Comparison of ENCODE assay signal across 8 mouse cellular contexts in genomic region chr8:9977573-9978314, GRCm38 (mm10). TPM values are rescaled to one million over a fixed set of nuclear protein-coding genes. Genes with fewer than 3 reads are reported as not detected.
DNase-seq lines count a peak whose midpoint lies in the region; ATAC-seq lines count a peak whose summit lies in the region.

Lig4 (minus strand) TSS chr8:9977686.
Abhd13 (plus strand) TSS chr8:9977707.

- peak; percentile 61 for ATAC-seq in hindbrain, embryonic 15.5 days (ENCODE audit: low FRiP score, low read depth)

- peak within 1 kb of the TSS; percentile 82 for H3K4me3 ChIP-seq in hindbrain, embryonic 15.5 days

- H3K27me3 ChIP-seq in hindbrain, embryonic 15.5 days: no peaks in the 10 kb centered on the region

- peak within 1 kb of the TSS; percentile 82 for H3K27ac ChIP-seq in hindbrain, embryonic 15.5 days (replicated peaks)

- H3K4me2 ChIP-seq in hindbrain, embryonic 15.5 days: peak within 1 kb of the TSS; percentile 62

- WGBS in hindbrain, embryonic 15.5 days: under 1% methylated on average over 65 of the region's 68 CpGs

- peaks cover 48% of the 10 kb centered on the region for H3K4me1 ChIP-seq in hindbrain, embryonic 15.5 days (replicated peaks)

- peak within 1 kb of the TSS; percentile 70 for H3K9ac ChIP-seq in hindbrain, embryonic 15.5 days

- peak; percentile 98 for DNase-seq in T-cell, adult 2 months (ENCODE audit: low spot score)
- peak; percentile 100 for DNase-seq in cerebellum, postnatal 36 days
- peak; percentile 99 for DNase-seq in frontal cortex, postnatal 36 days (ENCODE audit: low spot score in 2 of 2)
- peak; percentile 95 for DNase-seq in left cerebral cortex, adult 11 months (ENCODE audit: low spot score)
- DNase-seq in lung, postnatal 4 days: peak; percentile 98 to 99
- peak; percentile 97 for DNase-seq in retina, postnatal 7 days (ENCODE audit: low read depth, low spot score)
- DNase-seq in urinary bladder, adult 2 months (ENCODE audit: low spot score): peak; percentile 99

- peaks cover 8% of the 10 kb centered on the region for H3K36me3 ChIP-seq in hindbrain, embryonic 15.5 days

- no peaks in the 10 kb centered on the region for H3K9me3 ChIP-seq in hindbrain, embryonic 15.5 days

RNA-seq across cellular contexts. Expression of gene Lig4, which starts in this region (rescaled TPM):
- polyA plus RNA-seq in hindbrain, embryonic 15.5 days (2015; fragmentation: Nextera tagmentation; extraction: Ambion mirVana): 10.0 and 10.6 TPM in 2 replicates
- polyA plus RNA-seq in urinary bladder, adult 2 months (2012; rRNA removed): 4.6 and 4.7 TPM in 2 replicates

RNA-seq across cellular contexts. Expression of gene Abhd13, which starts in this region (rescaled TPM):
- 13.6 and 15.0 TPM in 2 replicates for polyA plus RNA-seq in hindbrain, embryonic 15.5 days (2015; fragmentation: Nextera tagmentation; extraction: Ambion mirVana)
- polyA plus RNA-seq in urinary bladder, adult 2 months (2012; rRNA removed): 12.3 and 13.5 TPM in 2 replicates

Comparison
In these comparisons a context has a peak if more than half of its experiments do, and no peak if none do; other contexts are left out.
1. Peak in every context shown above with its lines: DNase-seq, ATAC-seq, H3K4me3 ChIP-seq and H3K27ac ChIP-seq.